Mouse (Mus musculus) G1E (cell line): ENCODE results near the gene Slc9a9. TPM values are rescaled to one million over a fixed set of nuclear protein-coding genes. Genes with fewer than 3 reads are reported as not detected.

ENCODE experiments used
- ATAC-seq: 2 replicates; pipeline ENCODE4 v1.8.0; 2016; ENCODE audit warnings: mild to moderate bottlenecking; ENCODE audit not compliant: insufficient number of reproducible peaks, poor library complexity, low FRiP score, severe bottlenecking; ENCODE audit errors: extremely low read depth
- DNase-seq: peaks from one replicate; pipeline ENCODE4 v3.0.0; 2012; ENCODE audit warnings: low spot score
- H3K27me3 ChIP-seq: 2 replicates; pipeline ENCODE4 v1.6.1; 2012; ENCODE audit warnings: mild to moderate bottlenecking, low read length, inconsistent platforms; ENCODE audit not compliant: insufficient read depth
- H3K36me3 ChIP-seq: replicated peaks from 2 replicates; pipeline ENCODE3; 2012; ENCODE audit warnings: mild to moderate bottlenecking, inconsistent platforms
- H3K4me1 ChIP-seq: 2 replicates; pipeline ENCODE4 v1.6.1; 2012; ENCODE audit warnings: low read depth, low read length, inconsistent platforms, mixed read lengths; ENCODE audit not compliant: insufficient read depth
- H3K4me3 ChIP-seq: 2 replicates; pipeline ENCODE4 v1.5.1; 2012; ENCODE audit warnings: low read depth, mild to moderate bottlenecking, inconsistent platforms, low read length, moderate library complexity, mixed read lengths
- H3K9me3 ChIP-seq: replicated peaks from 2 replicates; pipeline ENCODE4 v1.6.1; 2012; ENCODE audit warnings: inconsistent platforms
- CTCF ChIP-seq: IDR thresholded peaks from 2 replicates; pipeline ENCODE4 v1.5.1; 2012; ENCODE audit warnings: low read depth, low read length, inconsistent platforms, mixed read lengths
- GATA1 ChIP-seq: IDR thresholded peaks from 2 replicates; pipeline ENCODE4 v1.6.1; 2012; ENCODE audit warnings: borderline replicate concordance, low read length, inconsistent platforms, mixed read lengths
- GATA2 ChIP-seq: IDR thresholded peaks from 2 replicates; pipeline ENCODE4 v1.6.1; 2012; ENCODE audit warnings: low read depth, low read length, inconsistent platforms, borderline replicate concordance
- POLR2AphosphoS5 ChIP-seq: IDR thresholded peaks from 2 replicates; pipeline ENCODE4 v1.6.1; 2012; ENCODE audit warnings: low read depth, low read length, inconsistent platforms; ENCODE audit not compliant: insufficient replicate concordance
- TAL1 ChIP-seq: conservative IDR thresholded peaks from 2 replicates; pipeline ENCODE4 v1.6.1; 2012; ENCODE audit warnings: low read depth, low read length, inconsistent platforms, mixed read lengths
- polyA plus RNA-seq: library from polyadenylated mRNA; stranded (reverse); fragments of >175 nt; gene quantifications from 2 replicates; pipeline ENCODE4 v1.2.3, GENCODE M21; 2012
- total RNA-seq, 2 experiments: library from RNA; stranded (forward) in 1 of 2; stranded (reverse) in 1 of 2; fragments of 200-1000 nt in 1 of 2; fragments of >200 nt in 1 of 2; fragmentation: Nextera tagmentation in 1 of 2; gene quantifications; 2 replicates each; pipeline ENCODE4 v1.2.3; 2014 to 2017

Slc9a9 gene
- total and polyA plus RNA-seq, 3 experiments = 0.11 TPM; not detected in 2

DNA sequence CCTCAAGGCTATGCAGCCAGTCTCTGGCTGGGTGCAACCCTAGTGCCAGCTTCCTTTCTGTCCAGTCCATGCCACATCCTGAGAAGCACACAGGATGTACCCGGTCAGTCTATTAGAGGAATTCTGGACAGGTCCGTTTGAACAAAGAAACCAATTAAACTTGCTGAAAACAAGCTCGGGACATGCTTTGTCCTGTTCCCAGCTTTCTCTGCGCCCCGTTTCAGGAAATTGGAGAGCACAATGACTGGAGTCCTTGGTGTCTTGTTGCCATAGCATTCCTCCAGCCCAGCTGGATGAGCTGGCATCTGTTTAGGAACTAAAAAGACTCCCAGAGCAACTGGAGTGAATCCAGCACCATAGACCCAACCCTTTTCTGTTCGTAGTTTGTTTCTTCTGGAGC, 419.3 kb downstream of the Slc9a9 start:
- TF ChIP-seq POLR2AphosphoS5 (no peak), CTCF (no peak), GATA2 (no peak), GATA1 (no peak), TAL1 (no peak)
- ATAC-seq (no peak), DNase-seq (no peak)
- no peaks in the 10 kb centered on the region for H3K36me3 ChIP-seq
- no peaks in the 10 kb centered on the region for H3K27me3 ChIP-seq
- H3K4me1 ChIP-seq = no peaks in the 10 kb centered on the region
- no peak overlapping the region for H3K4me3 ChIP-seq
- H3K9me3 ChIP-seq = peaks cover 28% of the 10 kb centered on the region

GRCm38 (mm10) chr9:95096486-95096885, 426.8 kb downstream of the Slc9a9 start:
- Histone ChIP-seq H3K27me3 (no peaks in the 10 kb centered on the region), H3K9me3 (peaks cover 33% of the 10 kb centered on the region), H3K4me1 (no peaks in the 10 kb centered on the region), H3K36me3 (no peaks in the 10 kb centered on the region), H3K4me3 (no peak overlapping the region)
- DNase-seq (no peak), ATAC-seq (no peak)
- TF ChIP-seq GATA1 (no peak), TAL1 (no peak), POLR2AphosphoS5 (no peak), CTCF (no peak), GATA2 (no peak)

GRCm38 (mm10) chr9:95105768-95106167, 436.1 kb downstream of the Slc9a9 start:
- peaks cover 22% of the 10 kb centered on the region for H3K9me3 ChIP-seq
- H3K36me3 ChIP-seq = no peaks in the 10 kb centered on the region
- ATAC-seq (no peak), DNase-seq (no peak)
- TF ChIP-seq TAL1 = no peak
- TF ChIP-seq POLR2AphosphoS5 = no peak
- TF ChIP-seq GATA1 = no peak
- TF ChIP-seq GATA2 = no peak
- no peak for TF ChIP-seq CTCF
- no peaks in the 10 kb centered on the region for H3K27me3 ChIP-seq
- no peaks in the 10 kb centered on the region for H3K4me1 ChIP-seq
- H3K4me3 ChIP-seq = no peak overlapping the region

DNA sequence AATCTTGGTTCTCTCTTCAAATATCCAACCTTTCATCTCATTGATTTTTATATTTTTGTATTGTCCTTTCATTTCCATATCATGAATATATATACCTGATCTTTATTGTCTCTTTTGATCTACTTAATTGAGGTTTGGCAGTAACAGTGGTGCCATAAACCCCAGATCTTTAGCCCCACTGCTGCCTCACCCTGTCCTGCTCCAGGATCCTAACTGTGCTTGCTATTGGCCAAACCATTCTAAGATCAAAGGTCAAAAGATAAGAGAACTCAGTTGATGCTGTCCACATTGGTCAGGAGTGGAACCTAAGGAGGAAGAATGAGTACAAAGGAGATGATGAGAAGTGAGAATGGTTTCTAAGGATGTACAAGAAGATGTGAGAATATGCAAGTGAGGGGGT, 440.1 kb downstream of the Slc9a9 start:
- no peak for DNase-seq
- no peaks in the 10 kb centered on the region for H3K4me1 ChIP-seq
- TF ChIP-seq TAL1 = no peak
- TF ChIP-seq GATA1 = no peak
- TF ChIP-seq POLR2AphosphoS5 = no peak
- TF ChIP-seq GATA2 = no peak
- no peak for TF ChIP-seq CTCF
- H3K4me3 ChIP-seq = no peak overlapping the region
- H3K36me3 ChIP-seq = no peaks in the 10 kb centered on the region
- no peaks in the 10 kb centered on the region for H3K27me3 ChIP-seq
- no peak for ATAC-seq
- peaks cover 20% of the 10 kb centered on the region for H3K9me3 ChIP-seq

GRCm38 (mm10) chr9:95110768-95111167, 441.1 kb downstream of the Slc9a9 start:
- peaks cover 20% of the 10 kb centered on the region for H3K9me3 ChIP-seq
- no peak for TF ChIP-seq POLR2AphosphoS5
- no peak for TF ChIP-seq TAL1
- TF ChIP-seq GATA1 = no peak
- no peak for TF ChIP-seq CTCF
- H3K27me3 ChIP-seq = no peaks in the 10 kb centered on the region
- DNase-seq (no peak), ATAC-seq (no peak)
- no peaks in the 10 kb centered on the region for H3K4me1 ChIP-seq
- H3K36me3 ChIP-seq = no peaks in the 10 kb centered on the region
- H3K4me3 ChIP-seq = no peak overlapping the region

DNA sequence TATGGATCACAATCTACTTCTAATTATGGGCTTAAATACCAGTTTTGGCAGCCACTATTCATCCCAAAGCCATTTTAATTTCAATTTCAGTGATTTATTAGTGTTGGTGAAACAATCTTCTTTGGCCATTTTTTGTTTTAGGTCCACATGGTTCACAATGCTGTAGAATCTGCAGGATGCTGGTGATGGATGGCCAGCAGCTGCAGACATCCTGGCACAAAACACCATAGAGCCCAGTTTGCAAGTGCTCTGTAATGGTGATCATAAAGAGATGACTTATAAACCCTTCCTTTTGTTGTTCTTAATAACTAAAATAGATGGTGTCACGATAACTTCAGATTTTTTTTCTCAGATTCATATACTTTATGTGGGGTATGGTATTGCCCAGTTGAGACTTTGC, 442.0 kb downstream of the Slc9a9 start:
- Histone ChIP-seq H3K4me3 (no peak overlapping the region), H3K27me3 (no peaks in the 10 kb centered on the region), H3K36me3 (no peaks in the 10 kb centered on the region), H3K9me3 (peaks cover 16% of the 10 kb centered on the region), H3K4me1 (no peaks in the 10 kb centered on the region)
- no peak for DNase-seq
- TF ChIP-seq CTCF (no peak), GATA2 (no peak), POLR2AphosphoS5 (no peak), TAL1 (no peak), GATA1 (no peak)
- no peak for ATAC-seq
